Mouse (Mus musculus) cerebellum, postnatal 4 days (tissue): ENCODE results near the gene Kcnj12.

Source experiments
- DNase-seq, 2 experiments: peaks; one replicate each; pipeline ENCODE4 v3.0.0; 2022; ENCODE audit warnings: low spot score in 2 of 2, mixed read lengths in 1 of 2

Kcnj12 gene

DNA sequence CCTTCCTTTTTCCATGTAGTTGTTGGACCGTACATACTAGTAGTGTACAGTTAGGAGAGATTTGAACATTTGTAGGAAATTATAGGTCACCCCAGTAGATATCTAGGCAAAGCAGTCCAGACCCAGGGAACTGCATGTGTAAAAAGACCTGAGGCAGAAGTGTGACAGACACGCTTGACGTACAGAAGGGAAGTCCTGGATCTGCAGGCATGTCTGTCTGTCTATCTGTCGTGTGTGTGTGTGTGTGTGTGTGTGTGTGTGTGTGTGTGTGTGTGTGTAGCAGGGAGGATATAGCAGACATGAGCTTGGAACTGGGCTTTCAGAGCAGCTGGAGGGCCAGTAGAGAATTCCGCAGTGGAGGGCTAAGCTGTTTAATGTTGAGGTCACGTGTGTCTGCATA lies 87.3 kb downstream of the Kcnj12 start:
- no peak for DNase-seq

GRCm38 (mm10) chr11:61110113-61110512 lies 87.7 kb downstream of the Kcnj12 start:
- DNase-seq, result no peak

DNA sequence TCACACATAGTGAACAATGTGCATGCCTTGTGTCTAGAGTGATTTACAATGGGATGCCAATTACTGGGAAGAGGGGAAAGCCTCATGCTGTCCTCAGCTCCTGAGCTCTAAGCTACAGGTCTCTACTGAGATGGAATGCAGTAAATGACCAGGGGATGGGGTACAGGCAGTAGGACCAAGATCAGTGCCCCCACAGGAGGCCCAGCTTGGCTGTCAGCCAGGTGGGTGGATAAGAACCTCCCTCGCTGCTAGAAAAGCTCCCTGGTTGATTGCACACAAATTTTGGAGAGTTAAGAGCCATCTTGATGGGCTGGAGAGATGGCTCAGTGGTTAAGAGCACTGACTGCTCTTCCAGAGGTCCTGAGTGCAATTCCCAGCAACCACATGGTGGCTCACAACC lies 88.6 kb downstream of the Kcnj12 start:
- no peak for DNase-seq

GRCm38 (mm10) chr11:61111472-61111871 lies 89.1 kb downstream of the Kcnj12 start:
- no peak for DNase-seq

DNA sequence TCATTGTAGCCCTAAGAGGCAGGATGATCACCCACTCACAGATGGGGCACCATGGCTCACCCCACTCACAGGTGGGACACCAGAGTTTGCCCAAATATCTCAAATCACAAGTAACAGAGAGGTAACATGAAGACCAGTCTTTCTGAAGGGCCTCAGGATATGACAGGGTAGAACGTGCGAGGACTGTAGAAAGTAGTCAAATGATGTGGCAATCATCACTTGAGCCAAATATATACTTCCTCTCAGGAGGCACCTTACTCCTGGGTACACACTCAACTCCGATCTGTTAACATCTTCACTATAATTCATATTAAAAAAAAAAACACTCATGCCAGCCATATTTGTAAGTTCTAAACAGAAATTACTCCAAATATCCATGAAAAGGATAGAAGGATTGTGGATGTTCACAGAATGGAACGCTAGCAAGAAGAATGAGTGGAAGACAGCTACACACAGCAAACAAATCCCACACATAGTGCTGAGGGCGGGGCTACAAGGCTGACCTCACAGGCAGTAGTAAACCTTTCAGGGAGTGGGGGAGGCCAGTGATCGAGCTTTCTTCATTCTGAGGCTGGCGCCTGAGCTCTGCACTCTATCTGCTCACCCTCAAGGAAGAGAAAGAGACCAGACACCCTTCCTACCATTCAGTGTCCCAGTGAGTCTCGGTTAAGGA lies 90.1 kb downstream of the Kcnj12 start:
- DNase-seq, result no peak

- no peak for DNase-seq
Observed at GRCm38 (mm10) chr11:61116226-61116625, 93.9 kb downstream of the Kcnj12 start.

DNA sequence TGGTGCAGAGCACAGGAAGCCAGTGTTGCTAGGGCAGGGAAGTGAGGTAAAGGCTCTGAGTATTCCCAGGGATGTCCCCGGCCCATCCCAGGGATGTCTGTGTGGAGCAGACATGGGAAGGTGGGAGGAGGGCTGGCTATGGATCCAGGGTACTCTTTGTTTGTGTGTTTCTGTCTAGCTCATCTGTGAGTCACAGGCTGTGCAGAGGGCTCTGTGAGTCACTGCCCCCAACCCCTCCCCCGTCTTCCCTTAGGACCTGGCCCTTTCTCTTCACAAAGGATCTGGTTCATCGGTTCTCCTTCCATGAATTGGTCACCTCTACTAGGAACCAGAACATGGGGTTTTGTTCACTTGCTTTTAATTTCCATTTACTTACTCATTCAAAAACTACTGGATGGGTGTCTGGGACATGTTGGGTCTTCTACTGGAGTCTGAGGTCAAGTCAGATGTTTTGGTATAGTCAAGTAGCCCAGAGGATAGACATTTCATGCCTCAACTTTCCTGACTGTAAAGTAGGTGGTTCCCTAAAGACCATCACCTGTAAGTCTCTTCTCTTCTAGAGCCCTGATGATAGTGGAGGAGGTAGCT lies 97.7 kb downstream of the Kcnj12 start:
- no peak for DNase-seq
